Mouse (Mus musculus): ENCODE results near the gene Mbd4. TPM values are rescaled to one million over a fixed set of nuclear protein-coding genes. Genes with fewer than 3 reads are reported as not detected.

The Mbd4 gene
- polyA plus RNA-seq, 1 experiment from 2014 or later = 11.1 TPM

DNA sequence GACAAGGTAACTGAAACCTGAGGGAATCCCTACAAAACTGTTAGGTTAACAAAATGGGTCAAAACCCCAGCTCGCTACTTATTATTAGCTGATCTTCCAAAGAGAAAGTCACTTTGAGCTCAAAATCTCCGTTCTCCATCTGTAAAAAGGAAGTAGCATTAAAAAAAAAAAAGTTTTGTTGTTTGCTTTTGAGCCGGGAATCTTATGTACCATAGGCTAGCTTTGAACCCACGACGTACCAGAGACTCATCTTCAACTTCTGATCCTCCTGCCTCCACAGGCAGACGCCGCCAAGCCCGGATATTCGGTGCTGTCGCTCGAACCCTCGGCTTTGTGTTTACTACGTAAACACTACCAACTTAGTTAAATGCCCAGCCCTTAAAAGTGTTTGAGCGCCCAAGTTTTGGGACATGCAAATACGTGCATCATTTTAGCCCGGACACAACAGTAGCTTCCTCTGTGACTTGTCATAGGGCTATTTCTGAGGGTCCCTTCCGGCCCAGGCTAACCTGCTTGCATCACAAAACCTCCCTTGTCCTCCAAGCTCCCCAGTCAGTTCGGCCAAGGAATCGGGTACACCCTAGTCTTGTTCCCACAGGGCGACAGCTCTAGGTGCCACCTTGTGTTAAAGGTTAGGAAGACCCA lies 603 bp downstream of the Mbd4 start:
- peak overlapping the region; percentile 77 for H3K27ac ChIP-seq (ENCODE audit: low read depth, low read length)
- no peak for ATAC-seq
- WGBS = 6% methylated on average over 20 of the region's 20 CpGs

DNA sequence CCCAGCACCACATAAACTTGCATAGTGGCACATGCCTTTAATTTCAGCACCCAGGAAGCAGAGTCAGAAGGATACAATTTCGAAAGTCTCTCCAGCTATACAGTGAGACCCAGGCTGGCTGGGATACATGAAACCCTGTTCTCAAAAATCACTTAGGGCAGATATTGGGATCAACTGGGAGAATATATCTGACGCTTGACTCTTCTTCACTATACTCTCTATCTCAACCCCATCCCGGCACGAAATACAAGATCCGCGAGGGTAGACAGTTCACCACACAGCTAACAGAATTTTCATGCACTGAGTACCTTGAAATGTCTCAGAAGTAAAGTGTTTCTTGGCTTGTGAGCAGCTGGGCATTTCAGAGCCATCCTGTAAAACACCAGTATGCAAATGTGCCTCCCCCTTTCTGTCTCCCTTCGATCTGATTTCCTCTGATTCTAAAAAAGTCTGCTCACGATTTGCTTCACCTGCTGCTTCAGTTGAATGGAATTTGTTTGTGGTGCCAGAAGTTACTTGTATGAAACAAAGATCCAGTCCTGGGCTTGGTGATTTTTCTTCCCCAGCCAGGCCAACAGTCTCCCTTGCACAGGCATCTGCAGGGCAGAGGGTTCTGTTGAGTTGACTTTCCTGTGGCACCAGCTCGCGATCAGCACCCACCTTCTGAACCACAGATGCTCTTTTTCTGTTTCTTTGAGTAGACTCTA lies 4.4 kb downstream of the Mbd4 start:
- no peaks in the 10 kb centered on the region for H3K27me3 ChIP-seq (replicated peaks; ENCODE audit: control insufficient read depth, insufficient read depth, low read length)
- no peak overlapping the region for H3K4me2 ChIP-seq (ENCODE audit: low read length)
- peaks cover 2% of the 10 kb centered on the region; the same call in 1 of the 2 replicates for H3K36me3 ChIP-seq (ENCODE audit: control insufficient read depth, insufficient read depth, low read length)
- H3K9ac ChIP-seq (ENCODE audit: low read depth, low read length) = no peak overlapping the region
- no peaks in the 10 kb centered on the region for H3K9me3 ChIP-seq (ENCODE audit: control insufficient read depth, low read length)
- H3K4me1 ChIP-seq (ENCODE audit: control insufficient read depth, insufficient read depth, low read depth, low read length) = peaks cover 9% of the 10 kb centered on the region
- ATAC-seq = no peak
- H3K27ac ChIP-seq (ENCODE audit: low read depth, low read length) = no peak overlapping the region
- H3K4me3 ChIP-seq (ENCODE audit: low read length) = no peak overlapping the region
- 94% methylated on average over 10 of the region's 10 CpGs for WGBS

More for the DNA sequence above, 603 bp downstream of the Mbd4 start:
- H3K27me3 ChIP-seq (replicated peaks; ENCODE audit: control insufficient read depth, insufficient read depth, low read length) = no peaks in the 10 kb centered on the region
- peaks cover 9% of the 10 kb centered on the region for H3K4me1 ChIP-seq (ENCODE audit: control insufficient read depth, insufficient read depth, low read depth, low read length)
- H3K4me2 ChIP-seq (ENCODE audit: low read length) = peak overlapping the region; percentile 87
- H3K36me3 ChIP-seq (ENCODE audit: control insufficient read depth, insufficient read depth, low read length) = peaks cover 2% of the 10 kb centered on the region; the same call in 1 of the 2 replicates
- H3K4me3 ChIP-seq (ENCODE audit: low read length) = peak overlapping the region; percentile 59
- H3K9me3 ChIP-seq (ENCODE audit: control insufficient read depth, low read length) = no peaks in the 10 kb centered on the region
- H3K9ac ChIP-seq (ENCODE audit: low read depth, low read length) = peak overlapping the region; percentile 67

GRCm38 (mm10) chr6:115846640-115847411 lies 6.3 kb downstream of the Mbd4 start:
- no peak overlapping the region for H3K4me3 ChIP-seq (ENCODE audit: low read length)
- H3K9ac ChIP-seq (ENCODE audit: low read depth, low read length) = no peak overlapping the region
- no peaks in the 10 kb centered on the region for H3K27me3 ChIP-seq (replicated peaks; ENCODE audit: control insufficient read depth, insufficient read depth, low read length)
- H3K36me3 ChIP-seq (ENCODE audit: control insufficient read depth, insufficient read depth, low read length) = peaks cover 2% of the 10 kb centered on the region; the same call in 1 of the 2 replicates
- WGBS = 43% methylated on average over 8 of the region's 8 CpGs
- no peaks in the 10 kb centered on the region for H3K4me1 ChIP-seq (ENCODE audit: control insufficient read depth, insufficient read depth, low read depth, low read length)
- no peak overlapping the region for H3K4me2 ChIP-seq (ENCODE audit: low read length)
- ATAC-seq = no peak
- no peak overlapping the region for H3K27ac ChIP-seq (ENCODE audit: low read depth, low read length)
- H3K9me3 ChIP-seq (ENCODE audit: control insufficient read depth, low read length) = no peaks in the 10 kb centered on the region

DNA sequence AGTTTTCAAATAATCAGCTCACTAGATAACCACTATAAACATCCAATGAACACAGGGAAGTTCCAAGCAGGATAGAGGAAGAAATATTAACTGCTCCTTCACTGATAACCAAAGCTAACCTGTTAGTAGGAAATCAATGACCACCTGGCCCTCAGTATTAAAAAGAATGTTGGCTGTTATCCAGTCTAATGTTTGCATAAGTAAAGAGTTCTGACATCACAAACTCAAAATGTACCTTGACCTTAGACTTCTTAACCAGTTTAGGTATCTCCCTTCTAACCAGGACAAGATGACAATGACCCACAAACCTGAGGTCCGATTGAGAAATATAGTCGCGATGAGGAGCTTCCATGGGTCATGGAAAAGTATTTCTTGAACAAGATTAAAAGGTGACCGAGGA lies 8.2 kb downstream of the Mbd4 start:
- Histone ChIP-seq H3K9ac (ENCODE audit: low read depth, low read length) (no peak overlapping the region), H3K36me3 (ENCODE audit: control insufficient read depth, insufficient read depth, low read length) (peaks cover 2% of the 10 kb centered on the region; the same call in 1 of the 2 replicates), H3K9me3 (ENCODE audit: control insufficient read depth, low read length) (no peaks in the 10 kb centered on the region), H3K27ac (ENCODE audit: low read depth, low read length) (no peak overlapping the region), H3K4me1 (ENCODE audit: control insufficient read depth, insufficient read depth, low read depth, low read length) (no peaks in the 10 kb centered on the region), H3K4me3 (ENCODE audit: low read length) (no peak overlapping the region), H3K27me3 (replicated peaks; ENCODE audit: control insufficient read depth, insufficient read depth, low read length) (no peaks in the 10 kb centered on the region), H3K4me2 (ENCODE audit: low read length) (no peak overlapping the region)
- 97% methylated on average over 4 of the region's 4 CpGs for WGBS
- no peak for ATAC-seq

DNA sequence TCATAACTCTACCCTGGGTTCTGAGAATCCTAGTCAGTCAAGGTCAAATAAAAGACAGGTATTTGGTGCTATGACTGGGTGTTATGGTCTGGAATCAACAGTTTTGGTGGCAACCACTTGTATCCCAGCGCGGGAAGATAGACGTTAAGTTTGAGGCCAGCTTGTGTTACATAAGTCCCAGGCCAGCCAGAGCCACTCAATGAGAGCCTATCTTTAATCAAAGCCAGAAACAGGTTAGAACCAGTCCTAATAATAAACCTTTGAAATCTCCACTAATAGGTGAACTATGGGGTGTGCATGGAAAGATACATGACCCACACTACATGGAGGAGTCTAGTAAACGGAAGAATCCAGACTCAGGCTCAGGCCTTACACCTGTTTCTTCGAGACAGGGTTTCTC lies 14.4 kb downstream of the Mbd4 start:
- Histone ChIP-seq H3K4me1 (ENCODE audit: control insufficient read depth, insufficient read depth, low read depth, low read length) (peaks cover 10% of the 10 kb centered on the region), H3K36me3 (ENCODE audit: control insufficient read depth, insufficient read depth, low read length) (no peaks in the 10 kb centered on the region), H3K4me2 (ENCODE audit: low read length) (peak overlapping the region; percentile 85), H3K9ac (ENCODE audit: low read depth, low read length) (peak overlapping the region; percentile 27; the same call in 1 of the 2 replicates), H3K27ac (ENCODE audit: low read depth, low read length) (0 out of 2 replicates have a peak overlapping the region, but pooled peaks have one; percentile 12), H3K4me3 (ENCODE audit: low read length) (peak overlapping the region; percentile 45), H3K27me3 (replicated peaks; ENCODE audit: control insufficient read depth, insufficient read depth, low read length) (no peaks in the 10 kb centered on the region), H3K9me3 (ENCODE audit: control insufficient read depth, low read length) (no peaks in the 10 kb centered on the region)
- ATAC-seq = peak; percentile 18; the same call in 1 of the 2 replicates
- WGBS = 69% methylated on average over 5 of the region's 5 CpGs

- Histone ChIP-seq H3K4me2 (ENCODE audit: low read length) (peak within 1 kb of the TSS; percentile 85), H3K27me3 (replicated peaks; ENCODE audit: control insufficient read depth, insufficient read depth, low read length) (no peaks in the 10 kb centered on the region), H3K9ac (ENCODE audit: low read depth, low read length) (peak within 1 kb of the TSS; percentile 59), H3K36me3 (ENCODE audit: control insufficient read depth, insufficient read depth, low read length) (no peaks in the 10 kb centered on the region), H3K9me3 (ENCODE audit: control insufficient read depth, low read length) (no peaks in the 10 kb centered on the region), H3K27ac (ENCODE audit: low read depth, low read length) (peak within 1 kb of the TSS; percentile 69), H3K4me1 (ENCODE audit: control insufficient read depth, insufficient read depth, low read depth, low read length) (peaks cover 10% of the 10 kb centered on the region), H3K4me3 (ENCODE audit: low read length) (peak within 1 kb of the TSS; percentile 45)
- ATAC-seq = peak; percentile 95
- under 1% methylated on average over 19 of the region's 19 CpGs for WGBS
Observed at GRCm38 (mm10) chr6:115838161-115838597, 15.0 kb downstream of the Mbd4 start, which contains the start of gene Efcab12. Efcab12 (minus strand) TSS chr6:115838412.

GRCm38 (mm10) chr6:115833861-115834260 lies 19.3 kb downstream of the Mbd4 start:
- no peak for ATAC-seq
- Histone ChIP-seq H3K4me3 (ENCODE audit: low read length) (no peak overlapping the region), H3K4me1 (ENCODE audit: control insufficient read depth, insufficient read depth, low read depth, low read length) (peaks cover 10% of the 10 kb centered on the region), H3K36me3 (ENCODE audit: control insufficient read depth, insufficient read depth, low read length) (no peaks in the 10 kb centered on the region), H3K9ac (ENCODE audit: low read depth, low read length) (no peak overlapping the region), H3K4me2 (ENCODE audit: low read length) (no peak overlapping the region), H3K9me3 (ENCODE audit: control insufficient read depth, low read length) (no peaks in the 10 kb centered on the region), H3K27ac (ENCODE audit: low read depth, low read length) (no peak overlapping the region), H3K27me3 (replicated peaks; ENCODE audit: control insufficient read depth, insufficient read depth, low read length) (no peaks in the 10 kb centered on the region)

DNA sequence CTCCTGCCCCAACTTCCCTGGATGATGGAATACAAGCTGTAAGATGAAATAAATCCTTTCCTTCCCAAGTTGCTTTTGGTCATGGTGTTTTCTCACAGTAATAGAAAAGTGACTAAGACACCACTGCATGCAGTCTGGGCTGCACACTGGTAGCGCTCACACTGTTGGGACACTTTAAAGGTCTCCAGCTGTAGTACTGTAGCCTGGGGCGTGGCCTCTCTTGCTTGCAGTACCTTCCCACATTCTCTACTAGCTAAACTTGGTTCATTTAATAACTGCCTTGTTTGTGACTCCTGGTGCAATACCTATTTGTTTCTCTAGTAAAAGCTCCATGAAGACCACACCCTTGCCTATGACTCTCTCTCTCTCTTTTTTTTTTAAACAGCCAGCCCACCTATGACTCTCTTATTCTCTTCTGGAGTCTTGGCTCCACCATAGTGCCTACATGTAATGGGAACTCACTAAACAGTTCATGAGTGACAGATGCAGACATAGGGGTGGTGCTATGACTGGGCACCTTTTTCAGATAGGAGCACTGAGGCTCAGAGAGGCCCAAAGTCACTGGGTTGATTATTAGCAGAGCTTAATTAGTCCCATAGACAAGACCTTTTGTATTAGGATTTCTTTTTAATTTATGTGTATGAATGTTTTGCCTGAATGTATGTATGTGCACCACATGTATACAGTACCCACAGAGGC lies 20.9 kb downstream of the Mbd4 start:
- H3K4me3 ChIP-seq (ENCODE audit: low read length) = no peak overlapping the region
- H3K27ac ChIP-seq (ENCODE audit: low read depth, low read length) = no peak overlapping the region
- no peaks in the 10 kb centered on the region for H3K27me3 ChIP-seq (replicated peaks; ENCODE audit: control insufficient read depth, insufficient read depth, low read length)
- no peaks in the 10 kb centered on the region for H3K36me3 ChIP-seq (ENCODE audit: control insufficient read depth, insufficient read depth, low read length)
- no peaks in the 10 kb centered on the region for H3K9me3 ChIP-seq (ENCODE audit: control insufficient read depth, low read length)
- ATAC-seq = no peak
- H3K4me2 ChIP-seq (ENCODE audit: low read length) = no peak overlapping the region
- WGBS = 94% methylated on average over 2 of the region's 2 CpGs
- no peaks in the 10 kb centered on the region for H3K4me1 ChIP-seq (ENCODE audit: control insufficient read depth, insufficient read depth, low read depth, low read length)
- H3K9ac ChIP-seq (ENCODE audit: low read depth, low read length) = no peak overlapping the region

Measured in hindbrain, embryonic 16.5 days (tissue).